Mouse (Mus musculus) limb, embryonic 15.5 days (tissue): ENCODE results near the gene Rcvrn. TPM values are rescaled to one million over a fixed set of nuclear protein-coding genes. Genes with fewer than 3 reads are reported as not detected.

ENCODE experiments used
- ATAC-seq: fragments of 200-750 bp; cut with Nextera tagmentation; 2 replicates; pipeline ENCODE4 v1.8.0; 2017; ENCODE audit warnings: low read depth, moderate TSS enrichment; ENCODE audit not compliant: insufficient number of reproducible peaks, low FRiP score, low TSS enrichment
- H3K27ac ChIP-seq: fragments of 300-500 bp; sonication (generic); 2 replicates; pipeline ENCODE4 v1.5.1; 2015; ENCODE audit warnings: moderate library complexity, mild to moderate bottlenecking, inconsistent platforms
- H3K27me3 ChIP-seq: fragments of 300-500 bp; sonication (generic); 2 replicates; pipeline ENCODE4 v1.6.1; 2015; ENCODE audit warnings: inconsistent platforms
- H3K36me3 ChIP-seq: fragments of 300-500 bp; sonication (generic); 2 replicates; pipeline ENCODE4 v1.6.1; 2015; ENCODE audit warnings: inconsistent platforms
- H3K4me1 ChIP-seq: fragments of 300-500 bp; sonication (generic); 2 replicates; pipeline ENCODE4 v1.6.1; 2015; ENCODE audit warnings: inconsistent platforms
- H3K4me2 ChIP-seq: fragments of 300-500 bp; sonication (generic); 2 replicates; pipeline ENCODE4 v1.6.1; 2015; ENCODE audit warnings: mild to moderate bottlenecking, inconsistent platforms
- H3K4me3 ChIP-seq: fragments of 300-500 bp; sonication (generic); 2 replicates; pipeline ENCODE4 v1.5.1; 2015; ENCODE audit warnings: mild to moderate bottlenecking, inconsistent platforms
- H3K9ac ChIP-seq: fragments of 300-500 bp; sonication (generic); 2 replicates; pipeline ENCODE4 v1.6.1; 2015; ENCODE audit warnings: inconsistent platforms
- H3K9me3 ChIP-seq: fragments of 300-500 bp; sonication (generic); 2 replicates; pipeline ENCODE4 v1.6.1; 2016; ENCODE audit warnings: inconsistent platforms
- WGBS: fragments of 180-500 bp; shearing (Covaris S2); methylation state at CpG from one replicate; pipeline ENCODE4 v1.1.7; 2015; 5-methylcytosine and 5-hydroxymethylcytosine counted together
- polyA plus RNA-seq: library from polyadenylated mRNA; unstranded; fragments of >200 nt; fragmentation: Nextera tagmentation; extraction: Ambion mirVana; gene quantifications from 2 replicates; pipeline ENCODE4 v1.2.1, GENCODE M21; 2015

Rcvrn gene
- not detected in 2 replicates for polyA plus RNA-seq

- no peak within 1 kb of the TSS for H3K4me2 ChIP-seq
- no peaks in the 10 kb centered on the region for H3K27me3 ChIP-seq
- WGBS = 67% methylated on average over 7 of the region's 7 CpGs
- H3K27ac ChIP-seq = no peak within 1 kb of the TSS
- ATAC-seq = no peak
- H3K36me3 ChIP-seq = no peaks in the 10 kb centered on the region
- H3K4me1 ChIP-seq = no peaks in the 10 kb centered on the region
- no peak within 1 kb of the TSS for H3K9ac ChIP-seq
- H3K9me3 ChIP-seq = no peaks in the 10 kb centered on the region
- no peak within 1 kb of the TSS for H3K4me3 ChIP-seq
Observed at GRCm38 (mm10) chr11:67694703-67695376, at the start of gene Rcvrn. Gene Rcvrn (plus strand): TSS chr11:67695326.

DNA sequence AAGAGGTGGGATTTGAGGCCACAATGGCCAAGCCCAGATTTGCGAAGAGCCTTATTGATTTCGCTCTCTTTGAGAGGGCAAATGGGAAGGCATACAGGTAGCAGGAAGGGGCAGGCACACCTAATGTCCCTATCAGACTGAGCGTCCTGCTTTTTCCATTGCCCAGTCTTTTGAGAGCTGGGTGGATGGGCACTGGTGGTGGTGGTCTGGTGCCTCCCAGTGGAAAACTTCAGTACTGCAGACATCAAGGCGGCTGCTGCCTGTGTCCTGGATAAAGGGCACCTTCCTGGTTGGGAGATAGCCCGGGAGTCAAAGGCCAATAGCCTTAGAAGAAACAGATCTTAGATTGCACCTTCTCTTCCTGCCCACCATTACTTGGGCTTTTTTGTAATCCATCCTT, 47.4 kb upstream of the Rcvrn start:
- WGBS = 38% methylated on average over 5 of the region's 5 CpGs
- no peak overlapping the region for H3K27ac ChIP-seq
- H3K4me3 ChIP-seq = no peak overlapping the region
- no peaks in the 10 kb centered on the region for H3K36me3 ChIP-seq
- no peaks in the 10 kb centered on the region for H3K9me3 ChIP-seq
- peaks cover 10% of the 10 kb centered on the region for H3K4me1 ChIP-seq
- no peak overlapping the region for H3K4me2 ChIP-seq
- H3K9ac ChIP-seq = no peak overlapping the region
- no peaks in the 10 kb centered on the region for H3K27me3 ChIP-seq
- ATAC-seq = no peak

GRCm38 (mm10) chr11:67648651-67649407, 46.3 kb upstream of the Rcvrn start:
- 77% methylated on average over 11 of the region's 11 CpGs for WGBS
- no peaks in the 10 kb centered on the region for H3K36me3 ChIP-seq
- no peak overlapping the region for H3K9ac ChIP-seq
- no peak for ATAC-seq
- no peak overlapping the region for H3K27ac ChIP-seq
- H3K4me1 ChIP-seq = peaks cover 14% of the 10 kb centered on the region
- no peaks in the 10 kb centered on the region for H3K9me3 ChIP-seq
- H3K4me2 ChIP-seq = no peak overlapping the region
- H3K27me3 ChIP-seq = no peaks in the 10 kb centered on the region
- H3K4me3 ChIP-seq = no peak overlapping the region

- WGBS = 60% methylated on average over 10 of the region's 10 CpGs
- Histone ChIP-seq H3K4me1 (peaks cover 14% of the 10 kb centered on the region), H3K27ac (no peak overlapping the region), H3K27me3 (no peaks in the 10 kb centered on the region), H3K4me3 (no peak overlapping the region), H3K4me2 (no peak overlapping the region), H3K9ac (no peak overlapping the region), H3K9me3 (no peaks in the 10 kb centered on the region), H3K36me3 (no peaks in the 10 kb centered on the region)
- ATAC-seq = no peak
Observed at GRCm38 (mm10) chr11:67649971-67650707, 45.0 kb upstream of the Rcvrn start.

DNA sequence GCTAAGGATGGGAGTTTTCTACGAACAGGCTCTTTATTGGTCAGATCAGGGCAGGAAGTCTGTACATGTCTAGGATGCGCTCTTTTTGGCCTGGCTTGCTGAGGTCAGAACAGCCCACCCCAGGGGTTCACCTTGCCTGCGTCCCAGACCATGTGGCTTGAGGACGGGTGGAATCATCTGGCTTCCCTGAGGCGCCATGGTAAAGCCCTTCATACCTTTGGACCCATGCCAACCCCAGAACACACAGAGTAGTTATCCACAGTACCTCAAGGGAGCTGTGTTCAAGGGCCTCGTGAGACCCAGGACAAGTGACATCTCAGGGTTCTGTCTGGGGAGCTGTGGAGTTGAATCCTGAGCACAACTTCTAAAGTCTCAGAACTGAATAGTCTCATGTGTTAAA, 43.4 kb upstream of the Rcvrn start:
- H3K4me2 ChIP-seq = no peak overlapping the region
- H3K9me3 ChIP-seq = no peaks in the 10 kb centered on the region
- H3K27ac ChIP-seq = no peak overlapping the region
- peaks cover 14% of the 10 kb centered on the region for H3K4me1 ChIP-seq
- WGBS = 64% methylated on average over 6 of the region's 6 CpGs
- no peaks in the 10 kb centered on the region for H3K27me3 ChIP-seq
- no peaks in the 10 kb centered on the region for H3K36me3 ChIP-seq
- ATAC-seq = no peak
- no peak overlapping the region for H3K9ac ChIP-seq
- H3K4me3 ChIP-seq = no peak overlapping the region

DNA sequence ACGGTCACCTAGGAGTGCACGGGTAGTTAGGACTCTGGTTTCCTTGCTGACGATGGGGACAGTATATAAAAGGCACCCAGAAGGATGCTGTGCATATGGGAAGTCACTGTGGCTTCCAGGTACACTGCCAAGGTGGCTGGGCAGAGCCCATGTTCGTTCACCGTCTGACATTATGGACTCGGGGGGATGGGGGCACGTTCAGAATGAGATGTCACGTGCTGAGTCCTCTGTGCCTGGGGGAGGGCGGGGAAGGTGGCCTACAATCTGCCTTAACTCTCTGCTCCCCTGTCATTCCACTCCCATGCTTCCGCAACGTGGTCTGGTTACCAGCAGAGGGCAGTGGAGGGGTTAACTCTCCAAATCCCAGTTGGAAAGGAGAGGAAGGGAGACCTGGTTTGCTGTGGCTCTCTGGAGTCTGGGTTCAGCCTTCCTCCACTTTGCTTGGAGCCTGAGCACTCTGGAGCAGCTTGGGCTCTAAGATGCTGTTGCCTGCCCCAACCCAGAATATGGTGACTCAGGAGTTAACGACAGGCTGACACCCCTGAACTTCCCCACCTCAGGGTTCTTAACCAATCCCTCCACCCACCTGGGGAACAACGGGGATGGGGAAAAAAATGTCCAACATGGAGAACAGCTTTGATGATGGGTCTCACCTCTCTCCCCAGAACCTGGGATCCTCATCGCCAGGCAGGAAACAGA, 42.8 kb upstream of the Rcvrn start:
- Histone ChIP-seq H3K27me3 (no peaks in the 10 kb centered on the region), H3K4me3 (no peak overlapping the region), H3K9ac (no peak overlapping the region), H3K4me1 (peaks cover 14% of the 10 kb centered on the region), H3K9me3 (no peaks in the 10 kb centered on the region), H3K36me3 (no peaks in the 10 kb centered on the region), H3K27ac (no peak overlapping the region), H3K4me2 (peak overlapping the region; percentile 19; the same call in 1 of the 2 replicates)
- WGBS = 15% methylated on average over 14 of the region's 14 CpGs
- no peak for ATAC-seq

DNA sequence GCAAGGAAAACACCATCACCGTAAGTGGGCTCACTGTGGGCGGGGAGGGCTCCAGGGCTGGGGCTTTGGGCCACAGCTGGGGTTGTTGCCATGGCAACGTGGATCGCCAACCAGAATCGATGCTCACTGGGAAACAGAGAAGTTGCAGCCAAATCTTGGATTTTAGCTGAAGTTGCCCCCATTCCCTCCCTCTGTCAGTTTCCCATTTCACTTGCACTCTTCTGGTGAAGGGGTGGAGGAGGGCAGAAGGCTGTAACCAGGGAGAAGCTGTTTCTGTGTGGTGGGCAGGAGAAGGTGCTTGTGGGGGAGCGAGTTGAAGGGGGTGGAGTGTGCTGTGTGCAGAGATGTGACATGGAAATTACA, 42.3 kb upstream of the Rcvrn start:
- H3K4me3 ChIP-seq = no peak overlapping the region
- H3K4me1 ChIP-seq = peaks cover 14% of the 10 kb centered on the region
- no peaks in the 10 kb centered on the region for H3K27me3 ChIP-seq
- no peaks in the 10 kb centered on the region for H3K36me3 ChIP-seq
- 25% methylated on average over 6 of the region's 6 CpGs for WGBS
- H3K4me2 ChIP-seq = peak overlapping the region; percentile 19; the same call in 1 of the 2 replicates
- H3K9me3 ChIP-seq = no peaks in the 10 kb centered on the region
- H3K27ac ChIP-seq = no peak overlapping the region
- ATAC-seq = no peak
- H3K9ac ChIP-seq = no peak overlapping the region

DNA sequence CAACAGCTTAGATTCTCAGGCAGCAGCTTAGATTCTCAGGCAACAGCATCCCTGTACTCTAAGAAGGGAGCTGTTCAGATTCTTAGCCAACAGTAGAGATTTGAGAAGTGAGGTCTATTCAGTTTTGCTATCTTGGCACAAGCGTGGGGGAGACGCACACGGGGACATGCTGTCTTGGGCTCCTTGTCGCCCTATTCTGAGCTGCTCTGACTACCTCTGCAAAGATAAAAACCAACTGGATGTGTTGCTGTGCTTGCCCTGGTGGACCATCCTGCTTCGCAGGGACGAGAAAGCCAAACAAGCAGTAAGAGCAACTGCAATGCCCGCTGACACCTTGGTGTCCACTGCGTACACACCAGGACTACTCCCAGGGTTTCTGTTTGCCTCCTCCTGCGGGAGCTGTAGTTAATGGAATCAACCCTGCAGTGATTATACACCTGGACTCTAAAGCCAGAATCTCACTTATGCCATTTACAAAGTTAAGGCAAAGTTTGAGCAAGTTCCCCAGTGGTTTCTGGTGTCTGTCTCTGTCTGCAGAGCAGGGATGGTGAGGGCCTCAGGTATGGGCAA, 41.5 kb upstream of the Rcvrn start:
- no peak overlapping the region for H3K4me2 ChIP-seq
- H3K4me3 ChIP-seq = no peak overlapping the region
- no peak for ATAC-seq
- no peaks in the 10 kb centered on the region for H3K9me3 ChIP-seq
- no peak overlapping the region for H3K9ac ChIP-seq
- peaks cover 14% of the 10 kb centered on the region for H3K4me1 ChIP-seq
- 86% methylated on average over 9 of the region's 9 CpGs for WGBS
- no peaks in the 10 kb centered on the region for H3K27me3 ChIP-seq
- no peaks in the 10 kb centered on the region for H3K36me3 ChIP-seq
- H3K27ac ChIP-seq = no peak overlapping the region

DNA sequence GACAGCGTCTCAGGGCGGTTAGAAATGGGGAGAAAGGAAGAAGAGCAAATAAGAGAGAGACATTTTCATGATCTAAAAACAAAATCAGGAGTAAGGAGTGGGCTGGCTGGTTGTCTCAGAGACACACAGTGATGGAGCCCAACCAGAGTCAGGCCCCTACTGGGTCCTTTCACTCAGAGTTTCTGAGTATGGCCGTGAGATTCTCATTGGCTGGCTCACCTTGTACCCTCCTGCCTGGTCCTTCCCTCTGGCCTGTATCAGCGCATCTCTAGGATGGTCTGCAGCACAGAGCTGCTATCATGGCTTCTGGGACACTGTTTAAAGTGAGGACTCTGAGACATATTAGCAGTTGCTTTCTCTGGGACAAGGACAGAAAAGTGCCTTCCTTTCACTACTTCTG, 40.6 kb upstream of the Rcvrn start:
- ATAC-seq = no peak
- WGBS = 87% methylated on average over 4 of the region's 4 CpGs
- peaks cover 18% of the 10 kb centered on the region for H3K4me1 ChIP-seq

GRCm38 (mm10) chr11:67655236-67655959, 39.7 kb upstream of the Rcvrn start:
- Histone ChIP-seq H3K4me1 (peaks cover 18% of the 10 kb centered on the region), H3K27me3 (no peaks in the 10 kb centered on the region), H3K27ac (no peak overlapping the region), H3K4me2 (no peak overlapping the region), H3K9me3 (no peaks in the 10 kb centered on the region), H3K36me3 (no peaks in the 10 kb centered on the region), H3K4me3 (no peak overlapping the region), H3K9ac (no peak overlapping the region)
- ATAC-seq = no peak
- WGBS = 66% methylated on average over 17 of the region's 17 CpGs

More for the DNA sequence above, 40.6 kb upstream of the Rcvrn start:
- no peaks in the 10 kb centered on the region for H3K9me3 ChIP-seq
- H3K4me2 ChIP-seq = no peak overlapping the region
- H3K36me3 ChIP-seq = no peaks in the 10 kb centered on the region
- H3K4me3 ChIP-seq = no peak overlapping the region
- H3K27me3 ChIP-seq = no peaks in the 10 kb centered on the region
- H3K9ac ChIP-seq = no peak overlapping the region
- H3K27ac ChIP-seq = no peak overlapping the region

DNA sequence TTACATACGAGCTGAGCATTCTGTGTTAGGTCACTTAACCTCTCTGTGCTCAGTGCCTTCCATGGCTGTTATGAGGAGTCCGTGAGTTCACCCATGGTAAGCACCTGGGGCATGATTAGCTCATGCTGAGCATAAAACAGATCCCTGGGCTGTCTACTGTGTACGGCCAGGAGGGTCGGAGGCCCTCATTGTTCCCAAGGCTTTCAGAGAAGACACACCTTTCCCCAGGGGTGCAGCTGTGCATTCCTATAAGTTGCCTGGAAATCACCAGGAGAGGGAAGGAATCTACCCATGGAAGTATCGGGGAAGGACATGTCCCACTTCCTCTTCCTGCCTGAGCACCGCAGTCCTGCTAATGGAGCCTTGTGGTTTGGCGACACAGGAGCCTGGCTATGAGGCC, 38.8 kb upstream of the Rcvrn start:
- 79% methylated on average over 7 of the region's 7 CpGs for WGBS
- peaks cover 18% of the 10 kb centered on the region for H3K4me1 ChIP-seq
- no peak overlapping the region for H3K4me3 ChIP-seq
- no peak overlapping the region for H3K4me2 ChIP-seq
- no peaks in the 10 kb centered on the region for H3K36me3 ChIP-seq
- H3K27me3 ChIP-seq = no peaks in the 10 kb centered on the region
- H3K9ac ChIP-seq = no peak overlapping the region
- ATAC-seq = no peak
- no peaks in the 10 kb centered on the region for H3K9me3 ChIP-seq
- H3K27ac ChIP-seq = no peak overlapping the region
